In genomic region chr12:116620299-116620698, GRCm38 (mm10) we compare ENCODE assay signal across 12 mouse cellular contexts.
DNase-seq lines count a peak whose midpoint lies in the region; ATAC-seq lines count a peak whose summit lies in the region.
"Had no signal": no experiment of that assay in that cellular context is flagged by ENCODE, and none has a peak within 500 bp of the region (broad histone marks: within the 10 kb centered on the region; RNA-seq: fewer than 3 reads in every experiment).

No protein-coding gene starts in this region.

- H3K27me3 ChIP-seq in forebrain, embryonic 12.5 days = no peaks in the 10 kb centered on the region; the same call in 1 of the 2 replicates
- no peaks in the 10 kb centered on the region; the same call in 1 of the 2 replicates for H3K27me3 ChIP-seq in forebrain, embryonic 10.5 days (ENCODE audit: poor library complexity, severe bottlenecking)
- no peaks in the 10 kb centered on the region for H3K27me3 ChIP-seq in midbrain, embryonic 11.5 days (ENCODE audit: control insufficient read depth, insufficient read depth, low read length)
- H3K27me3 ChIP-seq in midbrain, embryonic 10.5 days (ENCODE audit: low read depth, poor library complexity, severe bottlenecking) = no peaks in the 10 kb centered on the region
- no peaks in the 10 kb centered on the region for H3K27me3 ChIP-seq in midbrain, embryonic 12.5 days
- H3K27me3 ChIP-seq: embryonic facial prominence, embryonic 15.5 days; lung, embryonic 15.5 days had no signal

- ATAC-seq in forebrain, embryonic 12.5 days (ENCODE audit: low FRiP score) = peak; percentile 36; the same call in 1 of the 2 replicates
- peak; percentile 49 for ATAC-seq in midbrain, embryonic 11.5 days (ENCODE audit: low FRiP score)
- 0 out of 2 replicates have a peak, but pooled peaks have one; percentile 14 for ATAC-seq in midbrain, embryonic 12.5 days (ENCODE audit: low FRiP score, low read depth)
- ATAC-seq in inflammation-experienced regulatory T-cells, adult 6 months = no peak

- H3K36me3 ChIP-seq in forebrain, embryonic 12.5 days (replicated peaks) = no peaks in the 10 kb centered on the region
- no peaks in the 10 kb centered on the region for H3K36me3 ChIP-seq in forebrain, embryonic 10.5 days (replicated peaks)
- H3K36me3 ChIP-seq in midbrain, embryonic 11.5 days (ENCODE audit: control insufficient read depth, insufficient read depth, low read length) = no peaks in the 10 kb centered on the region
- no peaks in the 10 kb centered on the region for H3K36me3 ChIP-seq in midbrain, embryonic 10.5 days
- no peaks in the 10 kb centered on the region for H3K36me3 ChIP-seq in midbrain, embryonic 12.5 days
- H3K36me3 ChIP-seq: embryonic facial prominence, embryonic 15.5 days; G1E; lung, embryonic 15.5 days had no signal

- WGBS in forebrain, embryonic 12.5 days = 74% methylated on average over 3 of the region's 3 CpGs
- WGBS in forebrain, embryonic 10.5 days = 74% methylated on average over 3 of the region's 3 CpGs
- WGBS in midbrain, embryonic 11.5 days = 77% methylated on average over 3 of the region's 3 CpGs
- WGBS in midbrain, embryonic 10.5 days = 78% methylated on average over 3 of the region's 3 CpGs
- WGBS in midbrain, embryonic 12.5 days = 74% methylated on average over 3 of the region's 3 CpGs

- H3K4me3 ChIP-seq in forebrain, embryonic 12.5 days (replicated peaks) = no peak overlapping the region
- no peak overlapping the region for H3K4me3 ChIP-seq in forebrain, embryonic 10.5 days
- H3K4me3 ChIP-seq in midbrain, embryonic 11.5 days (ENCODE audit: low read depth, low read length) = no peak overlapping the region
- no peak overlapping the region for H3K4me3 ChIP-seq in midbrain, embryonic 10.5 days
- H3K4me3 ChIP-seq in midbrain, embryonic 12.5 days = no peak overlapping the region
- H3K4me3 ChIP-seq: embryonic facial prominence, embryonic 15.5 days; heart, adult 2 months; lung, embryonic 15.5 days had no signal

- H3K27ac ChIP-seq in forebrain, embryonic 12.5 days = no peak overlapping the region
- no peak overlapping the region for H3K27ac ChIP-seq in forebrain, embryonic 10.5 days
- no peak overlapping the region for H3K27ac ChIP-seq in midbrain, embryonic 11.5 days (ENCODE audit: low read depth, low read length)
- H3K27ac ChIP-seq in midbrain, embryonic 10.5 days (replicated peaks) = no peak overlapping the region
- H3K27ac ChIP-seq in midbrain, embryonic 12.5 days (replicated peaks) = no peak overlapping the region
- H3K27ac ChIP-seq: embryonic facial prominence, embryonic 15.5 days; heart, adult 2 months; lung, embryonic 15.5 days had no signal

- no peak for DNase-seq in forebrain, embryonic 10.5 days (ENCODE audit: extremely low spot score, low spot score)
- no peak for DNase-seq in midbrain, embryonic 11.5 days (ENCODE audit: low spot score, missing footprints)
- no peak for DNase-seq in midbrain, embryonic 10.5 days (ENCODE audit: low spot score)
- DNase-seq in adrenal gland, adult 2 months = no peak
- DNase-seq in retina, postnatal 1 day = no peak

- no peaks in the 10 kb centered on the region for H3K4me1 ChIP-seq in forebrain, embryonic 12.5 days
- no peaks in the 10 kb centered on the region for H3K4me1 ChIP-seq in forebrain, embryonic 10.5 days
- no peaks in the 10 kb centered on the region for H3K4me1 ChIP-seq in midbrain, embryonic 11.5 days (ENCODE audit: control insufficient read depth, insufficient read depth, low read length)
- no peaks in the 10 kb centered on the region for H3K4me1 ChIP-seq in midbrain, embryonic 10.5 days
- H3K4me1 ChIP-seq in midbrain, embryonic 12.5 days = peaks cover 3% of the 10 kb centered on the region; the same call in 1 of the 2 replicates
- H3K4me1 ChIP-seq: embryonic facial prominence, embryonic 15.5 days; lung, embryonic 15.5 days had no signal

- no peak overlapping the region for H3K4me2 ChIP-seq in forebrain, embryonic 12.5 days
- H3K4me2 ChIP-seq in midbrain, embryonic 11.5 days = no peak overlapping the region
- no peak overlapping the region for H3K4me2 ChIP-seq in midbrain, embryonic 12.5 days (replicated peaks)
- H3K4me2 ChIP-seq: lung, embryonic 15.5 days had no signal

- H3K9me3 ChIP-seq in forebrain, embryonic 12.5 days = no peaks in the 10 kb centered on the region
- H3K9me3 ChIP-seq in forebrain, embryonic 10.5 days = no peaks in the 10 kb centered on the region
- no peaks in the 10 kb centered on the region for H3K9me3 ChIP-seq in midbrain, embryonic 11.5 days (ENCODE audit: control insufficient read depth, low read length)
- H3K9me3 ChIP-seq in midbrain, embryonic 10.5 days (replicated peaks) = no peaks in the 10 kb centered on the region
- no peaks in the 10 kb centered on the region for H3K9me3 ChIP-seq in midbrain, embryonic 12.5 days
- H3K9me3 ChIP-seq: embryonic facial prominence, embryonic 15.5 days; lung, embryonic 15.5 days had no signal

- H3K9ac ChIP-seq in forebrain, embryonic 12.5 days = no peak overlapping the region
- no peak overlapping the region for H3K9ac ChIP-seq in midbrain, embryonic 11.5 days (ENCODE audit: low read length)
- H3K9ac ChIP-seq in midbrain, embryonic 12.5 days (replicated peaks) = no peak overlapping the region
- H3K9ac ChIP-seq: embryonic facial prominence, embryonic 15.5 days; lung, embryonic 15.5 days had no signal
